Mouse (Mus musculus): ENCODE data around the gene Dnaic2. TPM values are rescaled to one million over a fixed set of nuclear protein-coding genes. Genes with fewer than 3 reads are reported as not detected.

Dnaic2 gene
- total and polyA plus RNA-seq, 3 experiments, result 0.59 to 0.93 (median 0.83) TPM

GRCm38 (mm10) chr11:114694451-114694850 lies 32.8 kb upstream of the Dnaic2 start:
- Histone ChIP-seq H3K27ac (ENCODE audit: insufficient read depth, low read depth) (no peak overlapping the region), H3K4me2 (ENCODE audit: insufficient read depth, low read depth, poor library complexity, severe bottlenecking) (no peak overlapping the region), H3K9me3 (replicated peaks; ENCODE audit: low read length) (no peaks in the 10 kb centered on the region), H3K79me2 (replicated peaks; ENCODE audit: control insufficient read depth, extremely low read depth, insufficient read depth, poor library complexity, severe bottlenecking) (no peaks in the 10 kb centered on the region), H3K27me3 (replicated peaks) (no peaks in the 10 kb centered on the region), H3K4me3 (replicated peaks in 1 of 3; ENCODE audit: low read depth in 2 of 3, low read length in 2 of 3, poor library complexity in 1 of 3) (no peak overlapping the region), H3K9ac (ENCODE audit: insufficient read depth, low read depth) (no peak overlapping the region), H3K36me3 (replicated peaks in 1 of 2; ENCODE audit: control insufficient read depth in 1 of 2, insufficient read depth in 1 of 2, low read length in 1 of 2) (peaks cover 0 to 18% of the 10 kb centered on the region in 2 experiments), H3K4me1 (ENCODE audit: control insufficient read depth in 1 of 2, insufficient read depth in 2 of 2) (peaks cover 0 to 22% of the 10 kb centered on the region in 2 experiments; a peak in 2 of 4 replicates)
- DNase-seq (ENCODE audit: extremely low read depth), result no peak
- in situ Hi-C loops (cut with MboI; ENCODE audit: low pct_ligation_motif_present, low pct_unique_long_range_greater_than_20kb, low sequenced_read_pairs) (no loop called here), dilution Hi-C loops (cut with MboI; ENCODE audit: extremely low pct_ligation_motif_present, extremely low pct_unique_long_range_greater_than_20kb, low sequenced_read_pairs) (no loop called here)
- TF ChIP-seq KAT2A (IDR thresholded peaks at IDR 0.05; ENCODE audit: insufficient replicate concordance, low read length) (no peak), MAZ (IDR thresholded peaks at IDR 0.05; ENCODE audit: low read depth, low read length) (no peak), USF2 (conservative IDR thresholded peaks at IDR 0.05; ENCODE audit: low read depth, low read length) (no peak), E2F4 (IDR thresholded peaks at IDR 0.05; ENCODE audit: insufficient replicate concordance, low read depth, low read length) (no peak), ETS1 (conservative IDR thresholded peaks at IDR 0.05; ENCODE audit: low read depth, low read length) (no peak), SIN3A (IDR thresholded peaks at IDR 0.05; ENCODE audit: low read length) (no peak), MAFK (IDR thresholded peaks at IDR 0.05; ENCODE audit: insufficient replicate concordance, low read length) (no peak), CHD1 (IDR thresholded peaks at IDR 0.05; ENCODE audit: low read depth, low read length) (no peak), CTCF (conservative IDR thresholded peaks at IDR 0.05 in 1 of 2, IDR thresholded peaks at IDR 0.05 in 1 of 2; ENCODE audit: low read depth in 2 of 2, low read length in 2 of 2) (no peak), NRF1 (IDR thresholded peaks at IDR 0.05; ENCODE audit: low read depth, low read length) (no peak), EP300 (IDR thresholded peaks at IDR 0.05; ENCODE audit: low read length) (no peak), POLR2AphosphoS2 (IDR thresholded peaks at IDR 0.05; ENCODE audit: low read depth, low read length) (no peak), MYC (IDR thresholded peaks at IDR 0.05; ENCODE audit: low read depth, low read length) (no peak), TCF12 (IDR thresholded peaks at IDR 0.05; ENCODE audit: low read depth, low read length) (no peak), JUND (conservative IDR thresholded peaks at IDR 0.05; ENCODE audit: low read depth, low read length) (no peak), BHLHE40 (IDR thresholded peaks at IDR 0.05; ENCODE audit: low read depth, low read length) (no peak)

GRCm38 (mm10) chr11:114698496-114698895 lies 28.7 kb upstream of the Dnaic2 start:
- TF ChIP-seq CHD1 (IDR thresholded peaks at IDR 0.05; ENCODE audit: low read depth, low read length) (no peak), MYC (IDR thresholded peaks at IDR 0.05; ENCODE audit: low read depth, low read length) (no peak), MAZ (IDR thresholded peaks at IDR 0.05; ENCODE audit: low read depth, low read length) (no peak), KAT2A (IDR thresholded peaks at IDR 0.05; ENCODE audit: insufficient replicate concordance, low read length) (no peak), CHD2 (IDR thresholded peaks at IDR 0.05; ENCODE audit: low read length) (no peak), SMC3 (IDR thresholded peaks at IDR 0.05; ENCODE audit: low read depth, low read length) (no peak), MAFK (IDR thresholded peaks at IDR 0.05; ENCODE audit: insufficient replicate concordance, low read length) (no peak), CTCF (conservative IDR thresholded peaks at IDR 0.05 in 1 of 2, IDR thresholded peaks at IDR 0.05 in 1 of 2; ENCODE audit: low read depth in 2 of 2, low read length in 2 of 2) (no peak), POLR2A (IDR thresholded peaks at IDR 0.05; ENCODE audit: low read depth, low read length) (no peak), MXI1 (IDR thresholded peaks at IDR 0.05; ENCODE audit: low read depth, low read length) (no peak)
- DNase-seq (ENCODE audit: extremely low read depth), result no peak
- Histone ChIP-seq H3K4me1 (ENCODE audit: control insufficient read depth in 1 of 2, insufficient read depth in 2 of 2) (peaks cover 3 to 8% of the 10 kb centered on the region in 2 experiments), H3K36me3 (replicated peaks in 1 of 2; ENCODE audit: control insufficient read depth in 1 of 2, insufficient read depth in 1 of 2, low read length in 1 of 2) (peaks cover 0 to 9% of the 10 kb centered on the region in 2 experiments), H3K4me2 (ENCODE audit: insufficient read depth, low read depth, poor library complexity, severe bottlenecking) (no peak overlapping the region), H3K9ac (ENCODE audit: insufficient read depth, low read depth) (no peak overlapping the region), H3K27me3 (replicated peaks) (no peaks in the 10 kb centered on the region), H3K79me2 (replicated peaks; ENCODE audit: control insufficient read depth, extremely low read depth, insufficient read depth, poor library complexity, severe bottlenecking) (no peaks in the 10 kb centered on the region), H3K9me3 (replicated peaks; ENCODE audit: low read length) (no peaks in the 10 kb centered on the region), H3K27ac (ENCODE audit: insufficient read depth, low read depth) (no peak overlapping the region), H3K4me3 (replicated peaks in 1 of 3; ENCODE audit: low read depth in 2 of 3, low read length in 2 of 3, poor library complexity in 1 of 3) (no peak overlapping the region)
- dilution Hi-C loops (cut with MboI; ENCODE audit: extremely low pct_ligation_motif_present, extremely low pct_unique_long_range_greater_than_20kb, low sequenced_read_pairs), result no loop called here
- in situ Hi-C loops (cut with MboI; ENCODE audit: low pct_ligation_motif_present, low pct_unique_long_range_greater_than_20kb, low sequenced_read_pairs), result no loop called here
